Mouse (Mus musculus) midbrain, embryonic 16.5 days (tissue): ENCODE results near the gene Clec2d. TPM values are rescaled to one million over a fixed set of nuclear protein-coding genes. Genes with fewer than 3 reads are reported as not detected.

ENCODE experiments used
- ATAC-seq: fragments of 200-750 bp; cut with Nextera tagmentation; 2 replicates; pipeline ENCODE4 v1.8.0; 2017; ENCODE audit warnings: moderate TSS enrichment
- H3K27ac ChIP-seq: fragments of 300-500 bp; sonication (generic); 2 replicates; pipeline ENCODE4 v1.5.1; 2014; ENCODE audit warnings: mild to moderate bottlenecking, low read length, mixed read lengths
- H3K27me3 ChIP-seq: fragments of 300-500 bp; sonication (generic); 2 replicates; pipeline ENCODE4 v1.6.1; 2014; ENCODE audit warnings: low read depth, low read length, mixed read lengths; ENCODE audit not compliant: control insufficient read depth, insufficient read depth
- H3K36me3 ChIP-seq: fragments of 300-500 bp; sonication (generic); 2 replicates; pipeline ENCODE4 v1.6.1; 2014; ENCODE audit warnings: mild to moderate bottlenecking, low read length, moderate library complexity, mixed read lengths; ENCODE audit not compliant: control insufficient read depth, insufficient read depth
- H3K4me1 ChIP-seq: fragments of 300-500 bp; sonication (generic); 2 replicates; pipeline ENCODE4 v1.6.1; 2014; ENCODE audit warnings: mild to moderate bottlenecking, low read length, mixed read lengths; ENCODE audit not compliant: control insufficient read depth, insufficient read depth
- H3K4me2 ChIP-seq: fragments of 300-500 bp; sonication (generic); 2 replicates; pipeline ENCODE4 v1.6.1; 2014; ENCODE audit warnings: mild to moderate bottlenecking, low read length, mixed read lengths
- H3K4me3 ChIP-seq: fragments of 300-500 bp; sonication (generic); 2 replicates; pipeline ENCODE4 v1.5.1; 2014; ENCODE audit warnings: low read depth, mild to moderate bottlenecking, low read length, moderate library complexity, mixed read lengths
- H3K9ac ChIP-seq: fragments of 300-500 bp; sonication (generic); 2 replicates; pipeline ENCODE4 v1.6.1; 2014; ENCODE audit warnings: low read depth, low read length, mixed read lengths
- H3K9me3 ChIP-seq: fragments of 300-500 bp; sonication (generic); replicated peaks from 2 replicates; pipeline ENCODE4 v1.6.1; 2014; ENCODE audit warnings: mild to moderate bottlenecking, low read length, mixed read lengths; ENCODE audit not compliant: control insufficient read depth, poor library complexity, severe bottlenecking
- WGBS: fragments of 180-500 bp; shearing (Covaris S2); extraction: QIAGEN DNeasy Blood & Tissue Kit; methylation state at CpG from one replicate; pipeline ENCODE4 v1.1.7; 2014; 5-methylcytosine and 5-hydroxymethylcytosine counted together
- polyA plus RNA-seq: library from polyadenylated mRNA; unstranded; fragments of >200 nt; fragmentation: Nextera tagmentation; extraction: Ambion mirVana; gene quantifications from 2 replicates; pipeline ENCODE4 v1.2.1, GENCODE M21; 2015

Clec2d gene
- not detected in 2 replicates for polyA plus RNA-seq

DNA sequence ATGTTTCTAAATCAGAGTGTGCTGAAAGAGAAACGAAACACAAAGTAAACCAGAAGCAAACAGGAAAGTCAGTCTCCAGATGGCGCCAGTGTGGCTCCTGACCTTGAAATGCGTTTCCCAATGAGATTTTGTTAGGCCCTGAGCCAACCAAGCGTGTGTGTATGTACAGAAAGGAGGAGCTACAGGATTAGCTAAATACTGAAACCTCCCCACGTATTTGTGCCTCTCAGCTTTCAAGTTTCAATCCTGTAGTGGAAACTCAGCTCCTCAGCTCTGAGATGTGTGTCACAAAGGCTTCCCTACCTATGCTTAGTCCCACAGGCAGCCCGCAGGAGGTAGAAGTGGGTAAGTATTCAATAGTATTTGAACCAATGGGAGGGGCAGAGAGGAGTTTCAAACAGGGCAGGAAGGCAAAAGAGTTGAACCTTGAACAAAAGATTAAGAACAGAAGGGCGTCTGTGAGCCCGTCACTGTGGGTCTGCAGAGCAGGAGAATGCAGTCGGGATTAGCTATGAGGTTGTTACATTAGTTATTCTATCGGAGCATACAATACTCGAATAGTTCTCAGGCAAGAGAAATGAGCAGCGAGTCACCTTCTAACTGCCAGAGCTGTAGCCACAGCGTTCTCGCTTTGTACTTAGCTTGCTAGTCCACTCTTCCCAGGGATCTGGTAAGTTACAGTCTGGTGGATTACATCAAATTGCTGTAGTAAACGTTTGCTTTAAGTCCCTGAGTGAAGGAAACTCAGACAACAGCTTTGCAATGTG lies at the start of gene Clec2d:
TSS of gene Clec2d (plus strand) at position 213 of the 767 bp plus-strand sequence.
- no peaks in the 10 kb centered on the region for H3K4me1 ChIP-seq
- H3K36me3 ChIP-seq: no peaks in the 10 kb centered on the region
- ATAC-seq: peak; percentile 88
- H3K4me3 ChIP-seq: peak within 1 kb of the TSS; percentile 25
- H3K27me3 ChIP-seq: no peaks in the 10 kb centered on the region
- under 1% methylated on average over 15 of the region's 15 CpGs for WGBS
- peak within 1 kb of the TSS; percentile 52 for H3K4me2 ChIP-seq
- H3K9ac ChIP-seq: peak within 1 kb of the TSS; percentile 23; the same call in 1 of the 2 replicates
- H3K27ac ChIP-seq: peak within 1 kb of the TSS; percentile 36; the same call in 1 of the 2 replicates
- no peaks in the 10 kb centered on the region for H3K9me3 ChIP-seq

DNA sequence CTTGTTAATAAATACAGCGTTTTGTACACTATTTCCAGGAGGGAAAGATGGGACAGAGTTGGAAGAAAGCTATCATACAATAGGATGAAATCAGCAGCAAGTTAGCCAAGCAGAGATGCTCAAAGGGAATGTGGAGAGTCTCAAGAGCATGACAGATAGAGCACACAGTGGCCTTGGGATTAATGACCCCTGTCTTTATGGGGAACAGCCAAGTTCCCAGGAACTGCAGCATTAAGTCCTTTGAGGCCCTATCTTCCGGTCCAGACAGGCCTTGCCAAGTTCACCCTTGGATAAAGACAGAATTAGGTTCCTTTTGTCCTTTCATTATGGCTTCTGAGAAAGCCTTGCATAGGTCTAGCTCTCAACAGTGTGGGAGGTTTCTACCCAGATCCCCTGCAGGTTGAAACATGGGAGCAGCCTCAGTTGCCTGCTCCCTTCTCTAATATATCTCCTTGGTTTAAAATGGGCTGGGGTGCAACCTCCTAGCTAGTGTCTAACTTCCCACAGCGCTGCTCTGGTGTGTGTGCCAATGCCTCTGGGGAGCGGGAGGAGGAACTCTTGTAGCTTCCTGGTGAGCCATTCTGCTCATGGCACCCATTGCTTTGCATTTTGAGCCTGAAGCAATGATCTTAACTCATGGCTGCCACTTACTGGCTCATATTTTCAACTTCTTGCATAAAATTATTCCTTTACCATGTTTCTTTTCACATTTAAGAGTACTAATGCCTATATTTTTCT lies 47.6 kb upstream of the Clec2d start:
- Histone ChIP-seq H3K36me3 (no peaks in the 10 kb centered on the region), H3K4me2 (no peak overlapping the region), H3K9ac (no peak overlapping the region), H3K27me3 (no peaks in the 10 kb centered on the region), H3K27ac (no peak overlapping the region), H3K9me3 (no peaks in the 10 kb centered on the region), H3K4me1 (no peaks in the 10 kb centered on the region), H3K4me3 (no peak overlapping the region)
- 81% methylated on average over 4 of the region's 4 CpGs for WGBS
- no peak for ATAC-seq

DNA sequence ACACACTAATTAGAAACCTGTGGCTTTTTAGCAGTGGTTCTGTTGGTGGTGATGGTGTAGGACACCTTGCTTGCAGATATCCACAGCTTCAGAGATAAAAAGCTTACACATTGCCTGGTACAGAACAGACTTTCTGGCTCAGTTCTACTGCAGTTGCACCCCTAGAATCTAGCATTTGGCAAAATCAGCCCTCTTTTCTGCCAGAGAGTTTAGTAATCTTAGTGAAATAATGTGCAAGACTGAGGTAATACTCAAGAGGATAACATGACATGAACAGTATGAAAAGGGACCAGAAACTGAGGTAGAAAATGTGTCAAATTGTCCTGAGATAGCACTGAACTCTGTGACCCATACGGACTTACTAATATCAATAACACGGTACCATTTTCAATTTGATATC lies 33.6 kb upstream of the Clec2d start:
- ATAC-seq: no peak
- H3K27ac ChIP-seq: no peak overlapping the region
- no peak overlapping the region for H3K4me3 ChIP-seq
- H3K4me1 ChIP-seq: no peaks in the 10 kb centered on the region
- H3K4me2 ChIP-seq: no peak overlapping the region
- no peaks in the 10 kb centered on the region for H3K9me3 ChIP-seq
- WGBS: 96% methylated on average over 2 of the region's 2 CpGs
- H3K9ac ChIP-seq: no peak overlapping the region
- H3K36me3 ChIP-seq: no peaks in the 10 kb centered on the region
- no peaks in the 10 kb centered on the region for H3K27me3 ChIP-seq

DNA sequence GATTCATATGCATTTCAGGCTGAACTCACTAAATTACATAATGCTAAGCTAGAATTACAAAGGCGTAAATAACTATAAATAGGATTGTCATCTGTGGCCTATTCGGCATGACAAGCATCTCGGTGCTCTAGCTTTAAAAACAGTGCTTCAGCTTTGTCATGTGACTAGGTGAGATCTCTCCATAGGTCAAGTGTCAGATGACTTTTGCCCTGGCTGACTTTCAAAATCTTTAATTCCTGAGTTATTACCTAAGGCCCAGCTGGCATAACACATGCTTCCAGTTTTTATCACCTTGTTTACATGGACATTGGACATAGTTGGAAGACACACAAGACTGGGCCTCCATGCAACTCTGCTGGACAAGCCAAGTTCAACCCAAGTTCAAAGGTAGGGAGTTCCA lies 20.3 kb upstream of the Clec2d start:
- no peak overlapping the region for H3K4me2 ChIP-seq
- 94% methylated on average over 3 of the region's 3 CpGs for WGBS
- no peak overlapping the region for H3K27ac ChIP-seq
- no peaks in the 10 kb centered on the region for H3K27me3 ChIP-seq
- H3K9ac ChIP-seq: no peak overlapping the region
- no peaks in the 10 kb centered on the region for H3K9me3 ChIP-seq
- no peak overlapping the region for H3K4me3 ChIP-seq
- no peaks in the 10 kb centered on the region for H3K4me1 ChIP-seq
- ATAC-seq: no peak
- H3K36me3 ChIP-seq: no peaks in the 10 kb centered on the region

DNA sequence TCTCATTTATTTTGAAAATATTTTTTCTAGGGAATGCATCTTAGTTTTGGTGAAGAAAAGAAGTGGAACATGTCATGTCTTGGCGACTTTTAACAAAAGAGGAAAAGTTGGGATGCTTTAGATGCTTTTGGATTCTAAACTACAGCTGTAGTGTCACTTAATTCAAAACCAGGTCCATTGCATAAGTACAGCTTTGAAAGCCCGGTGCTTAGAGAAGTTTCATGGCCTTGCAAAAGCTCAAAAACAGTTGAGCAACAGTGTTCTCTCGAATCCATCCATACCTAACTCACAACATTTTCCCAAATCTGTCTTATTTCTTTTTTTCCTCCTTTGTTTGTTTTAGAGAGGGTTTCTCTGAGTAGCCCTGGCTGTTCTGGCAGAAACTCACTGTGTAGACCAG lies 19.3 kb upstream of the Clec2d start:
- Histone ChIP-seq H3K36me3 (no peaks in the 10 kb centered on the region), H3K4me3 (no peak overlapping the region), H3K27me3 (no peaks in the 10 kb centered on the region), H3K9ac (no peak overlapping the region), H3K9me3 (no peaks in the 10 kb centered on the region), H3K27ac (no peak overlapping the region), H3K4me2 (no peak overlapping the region), H3K4me1 (no peaks in the 10 kb centered on the region)
- WGBS: 92% methylated on average over 3 of the region's 3 CpGs
- no peak for ATAC-seq

DNA sequence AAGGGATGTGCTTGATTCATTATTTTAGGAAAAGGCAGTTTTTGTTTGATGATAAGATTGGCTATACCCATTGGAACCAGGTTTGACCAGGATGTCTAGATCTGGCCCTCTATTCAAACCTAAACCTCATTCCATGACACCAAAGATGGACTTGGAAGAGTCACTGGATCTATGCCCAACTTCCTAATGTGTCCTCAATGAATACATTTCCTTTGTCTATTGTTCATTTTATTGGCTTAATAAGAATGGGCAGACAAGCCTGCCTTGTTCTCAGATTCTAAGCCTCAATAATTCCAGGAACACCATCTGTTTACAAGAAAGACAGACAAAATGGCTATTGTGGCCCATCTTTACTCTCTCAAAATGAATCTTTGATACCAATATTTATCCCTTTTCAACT lies 18.5 kb upstream of the Clec2d start:
- no peak overlapping the region for H3K27ac ChIP-seq
- no peak for ATAC-seq
- no peak overlapping the region for H3K9ac ChIP-seq
- H3K4me1 ChIP-seq: no peaks in the 10 kb centered on the region
- no peak overlapping the region for H3K4me3 ChIP-seq
- H3K4me2 ChIP-seq: no peak overlapping the region
- no peaks in the 10 kb centered on the region for H3K27me3 ChIP-seq
- no peaks in the 10 kb centered on the region for H3K9me3 ChIP-seq
- no peaks in the 10 kb centered on the region for H3K36me3 ChIP-seq

DNA sequence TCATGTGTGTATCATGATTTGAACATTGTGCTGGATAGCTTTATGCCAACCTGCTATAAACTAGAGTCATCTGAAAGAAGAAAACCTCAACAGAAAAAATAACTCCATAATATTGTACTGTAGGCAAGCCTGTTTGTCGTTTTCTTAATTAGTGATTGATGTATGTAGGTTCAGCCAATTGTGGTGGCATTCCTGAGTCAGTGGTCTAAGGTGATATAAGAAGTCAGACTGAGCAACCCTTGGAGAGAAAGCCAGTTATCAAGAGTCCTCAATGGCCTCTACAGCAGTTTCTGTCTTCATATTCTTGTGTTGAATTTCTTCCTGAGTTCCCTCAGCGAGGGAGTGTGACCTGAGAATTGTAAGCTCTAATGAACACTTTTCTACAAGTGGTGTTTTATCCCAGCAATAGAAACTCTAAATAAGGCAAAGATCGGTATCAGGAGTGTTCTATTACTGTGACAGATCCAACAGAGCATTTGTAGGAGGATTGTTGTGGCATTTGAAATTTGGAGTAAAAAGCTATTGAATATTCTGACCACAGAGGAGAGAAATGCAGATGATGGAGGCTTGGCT lies 17.7 kb upstream of the Clec2d start:
- H3K9me3 ChIP-seq: no peaks in the 10 kb centered on the region
- ATAC-seq: no peak
- 88% methylated on average over 3 of the region's 3 CpGs for WGBS

DNA sequence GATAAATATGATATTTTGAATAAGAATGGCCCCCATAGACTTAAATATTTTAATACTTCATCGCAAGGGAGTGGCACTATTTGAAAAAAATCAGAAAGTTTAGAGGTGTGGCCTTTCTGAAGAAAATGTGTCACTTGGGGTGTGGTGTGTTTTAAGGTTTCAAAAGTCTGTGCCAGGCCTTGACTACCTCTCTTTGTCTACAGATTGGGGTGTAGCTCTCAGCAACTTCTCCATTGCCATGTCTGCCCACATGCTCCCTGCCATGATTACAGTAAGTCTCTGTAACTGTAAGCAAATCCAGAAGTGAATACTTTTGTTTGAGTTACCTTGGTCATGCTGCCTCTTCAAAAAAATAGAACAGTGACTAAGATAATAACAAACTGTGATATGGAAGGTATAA lies 16.8 kb upstream of the Clec2d start:
- H3K9me3 ChIP-seq: no peaks in the 10 kb centered on the region
- WGBS: 94% methylated on average over 1 of the region's 1 CpGs
- H3K27ac ChIP-seq: no peak overlapping the region
- H3K4me1 ChIP-seq: no peaks in the 10 kb centered on the region
- no peaks in the 10 kb centered on the region for H3K36me3 ChIP-seq
- H3K27me3 ChIP-seq: no peaks in the 10 kb centered on the region
- no peak overlapping the region for H3K4me2 ChIP-seq
- no peak overlapping the region for H3K9ac ChIP-seq
- no peak for ATAC-seq
- H3K4me3 ChIP-seq: no peak overlapping the region

More for the DNA sequence above, 17.7 kb upstream of the Clec2d start:
- H3K4me3 ChIP-seq: no peak overlapping the region
- no peak overlapping the region for H3K4me2 ChIP-seq
- no peak overlapping the region for H3K9ac ChIP-seq
- H3K4me1 ChIP-seq: no peaks in the 10 kb centered on the region
- no peaks in the 10 kb centered on the region for H3K27me3 ChIP-seq
- no peaks in the 10 kb centered on the region for H3K36me3 ChIP-seq
- H3K27ac ChIP-seq: no peak overlapping the region

DNA sequence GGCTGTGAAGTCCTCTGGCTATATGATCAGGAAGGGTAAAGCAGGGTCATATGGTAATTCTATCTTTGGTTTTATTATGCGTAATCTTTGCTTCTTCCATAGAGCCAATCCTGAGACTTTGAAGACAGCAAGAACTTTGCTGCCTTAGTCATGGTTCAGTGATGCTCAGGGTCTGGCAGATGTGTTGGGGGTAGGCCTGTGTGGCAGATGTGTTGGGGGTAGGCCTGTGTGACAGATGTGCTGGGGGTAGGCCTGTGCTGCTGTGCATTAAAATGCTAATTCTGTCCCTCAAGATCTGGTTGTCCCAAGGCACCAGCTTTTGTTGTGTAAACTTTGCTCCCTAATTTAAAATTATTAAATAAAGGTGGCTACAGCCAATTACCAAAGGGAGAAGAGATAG lies 9.5 kb upstream of the Clec2d start:
- H3K4me3 ChIP-seq: no peak overlapping the region
- no peaks in the 10 kb centered on the region for H3K36me3 ChIP-seq
- no peak overlapping the region for H3K9ac ChIP-seq
- no peaks in the 10 kb centered on the region for H3K4me1 ChIP-seq
- no peak overlapping the region for H3K4me2 ChIP-seq
- H3K27ac ChIP-seq: no peak overlapping the region
- H3K9me3 ChIP-seq: no peaks in the 10 kb centered on the region
- 100% methylated on average over 1 of the region's 1 CpGs for WGBS
- no peaks in the 10 kb centered on the region for H3K27me3 ChIP-seq
- ATAC-seq: no peak
